Mouse (Mus musculus): ENCODE measurements around the gene Dph7. TPM values are rescaled to one million over a fixed set of nuclear protein-coding genes. Genes with fewer than 3 reads are reported as not detected.

Gene Dph7
- total RNA-seq, 2 experiments from 2014 or later = 6.1 to 16.3 TPM

DNA sequence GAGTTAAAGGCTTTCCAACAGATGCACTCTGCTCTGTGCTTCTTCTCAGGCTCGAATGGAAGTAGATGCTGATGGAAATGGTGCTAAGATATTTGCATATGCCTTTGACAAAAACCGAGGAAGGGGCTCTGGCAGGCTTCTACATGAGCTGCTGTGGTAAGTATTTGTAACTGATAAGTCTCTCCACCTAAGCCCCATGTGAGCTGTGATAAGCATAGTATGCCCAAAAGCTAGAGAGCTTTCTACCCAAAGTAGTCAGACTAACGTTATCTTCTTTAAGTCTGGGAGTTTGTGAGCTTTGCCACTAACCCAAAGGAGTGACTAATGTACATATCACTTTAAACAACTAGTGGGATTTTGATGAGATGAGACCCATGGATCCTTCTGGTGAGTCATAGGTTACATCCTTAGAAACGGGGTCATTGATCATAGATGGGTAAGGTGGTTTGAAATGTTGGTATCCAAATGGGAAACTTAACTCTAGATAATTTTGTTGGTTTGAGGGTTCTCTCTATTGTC lies 9.6 kb upstream of the Dph7 start:
- ATAC-seq (replicated peaks; ENCODE audit: low FRiP score, poor library complexity, severe bottlenecking) = no peak

DNA sequence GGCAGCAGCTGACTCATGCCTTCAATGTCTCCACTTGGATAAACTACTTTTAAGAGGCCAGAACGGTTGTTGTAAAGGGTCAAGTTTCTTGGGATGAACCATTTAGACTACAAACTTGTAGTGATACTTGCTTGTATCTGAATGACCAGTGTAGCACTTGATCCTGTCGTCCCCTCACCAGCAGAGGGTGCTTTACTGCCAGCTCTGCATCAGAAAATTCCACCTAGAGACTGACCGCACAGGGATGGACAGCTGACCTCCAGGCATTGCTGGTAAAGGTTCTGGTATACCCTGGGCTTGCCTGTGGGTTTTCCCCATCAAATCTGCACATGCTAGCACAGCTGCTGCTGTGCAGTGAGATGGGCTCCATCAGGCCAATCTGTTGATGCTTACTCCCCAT lies 1.3 kb upstream of the Dph7 start:
- no peak for ATAC-seq (replicated peaks; ENCODE audit: low FRiP score, poor library complexity, severe bottlenecking)

DNA sequence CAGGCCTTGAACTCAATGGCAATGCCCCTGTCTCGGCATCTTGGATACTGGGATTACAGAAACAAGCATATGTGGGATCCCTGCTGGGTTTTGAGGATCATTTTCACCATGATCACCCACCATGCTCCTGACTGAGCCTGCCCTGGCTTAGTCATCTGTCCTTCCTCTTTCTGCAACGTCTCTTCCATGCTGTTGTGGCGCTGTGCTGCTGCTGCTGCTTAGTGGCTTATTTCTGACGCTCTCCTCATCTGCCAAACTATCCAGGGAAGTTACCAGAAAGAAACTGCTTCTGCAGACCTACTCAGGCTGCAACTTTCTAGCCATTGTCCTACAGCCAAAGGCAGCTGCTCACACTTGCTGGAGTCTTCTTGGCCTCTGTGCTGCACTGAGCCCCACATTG lies 8.2 kb downstream of the Dph7 start:
- ATAC-seq (replicated peaks; ENCODE audit: low FRiP score, poor library complexity, severe bottlenecking) = no peak

DNA sequence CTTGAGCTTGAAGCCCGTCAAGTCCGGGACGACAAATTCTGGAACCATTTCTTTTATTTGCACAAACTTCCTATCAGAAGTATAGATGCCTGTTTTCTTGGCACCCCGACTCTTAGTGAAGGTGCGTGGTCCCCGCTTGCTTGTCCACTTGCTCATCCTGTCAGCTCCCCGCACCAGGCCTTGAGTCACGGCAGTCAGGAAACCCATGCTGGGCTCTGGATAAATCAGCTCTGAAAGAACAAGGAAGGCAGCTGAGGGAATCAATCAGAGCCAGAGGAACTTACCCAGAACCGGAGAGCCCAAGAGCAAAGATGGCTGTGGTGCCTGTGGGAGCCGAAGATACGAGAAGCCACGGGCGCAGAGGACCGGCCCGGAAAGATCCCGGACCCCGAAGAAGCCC lies 12.3 kb downstream of the Dph7 start:
- peak; percentile 47 for ATAC-seq (replicated peaks; ENCODE audit: low FRiP score, poor library complexity, severe bottlenecking)

DNA sequence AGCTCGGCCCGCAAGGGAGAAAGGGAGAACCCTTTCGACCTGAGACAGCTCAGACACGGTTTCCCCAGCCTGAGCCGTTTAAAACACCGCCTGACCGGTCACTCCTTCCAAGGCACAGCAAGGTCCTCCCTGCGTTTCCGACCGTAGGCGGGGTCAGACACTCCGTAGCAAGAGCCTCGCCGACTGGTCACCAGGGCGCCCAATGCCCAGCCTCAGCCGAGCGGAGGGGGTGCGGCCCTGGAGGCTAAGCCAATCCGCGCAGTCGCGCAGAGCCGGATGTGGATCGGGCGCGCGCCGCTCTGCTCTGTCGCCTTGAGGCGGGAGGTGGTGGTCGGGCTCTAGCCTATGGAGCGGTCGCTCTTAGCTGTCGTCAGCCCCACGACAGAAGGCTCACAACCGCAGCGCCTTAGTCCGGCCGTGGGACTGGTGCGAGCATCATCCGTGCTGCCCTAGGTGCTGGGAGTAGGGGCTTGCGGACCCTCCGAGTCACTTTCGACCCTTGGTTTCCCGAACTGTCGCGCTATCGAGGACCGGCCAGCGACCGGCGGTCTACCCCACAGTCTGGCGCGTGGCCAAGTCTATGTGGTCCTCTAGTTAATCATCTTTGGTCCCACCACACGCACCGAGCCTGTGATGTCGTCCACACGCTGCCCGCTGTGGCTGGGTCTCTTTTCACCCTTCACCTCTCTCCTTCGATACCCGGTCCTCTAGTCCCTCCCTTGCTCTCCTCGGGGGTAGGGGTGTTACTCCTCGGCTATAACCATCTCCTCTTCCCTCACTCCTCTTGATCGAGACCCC lies 12.9 kb downstream of the Dph7 start, which contains the start of gene Mrpl41:
Gene Mrpl41, minus strand, starts transcription at position 193 of the 798 bp plus-strand sequence.
- ATAC-seq (replicated peaks; ENCODE audit: low FRiP score, poor library complexity, severe bottlenecking) = peak; percentile 89

DNA sequence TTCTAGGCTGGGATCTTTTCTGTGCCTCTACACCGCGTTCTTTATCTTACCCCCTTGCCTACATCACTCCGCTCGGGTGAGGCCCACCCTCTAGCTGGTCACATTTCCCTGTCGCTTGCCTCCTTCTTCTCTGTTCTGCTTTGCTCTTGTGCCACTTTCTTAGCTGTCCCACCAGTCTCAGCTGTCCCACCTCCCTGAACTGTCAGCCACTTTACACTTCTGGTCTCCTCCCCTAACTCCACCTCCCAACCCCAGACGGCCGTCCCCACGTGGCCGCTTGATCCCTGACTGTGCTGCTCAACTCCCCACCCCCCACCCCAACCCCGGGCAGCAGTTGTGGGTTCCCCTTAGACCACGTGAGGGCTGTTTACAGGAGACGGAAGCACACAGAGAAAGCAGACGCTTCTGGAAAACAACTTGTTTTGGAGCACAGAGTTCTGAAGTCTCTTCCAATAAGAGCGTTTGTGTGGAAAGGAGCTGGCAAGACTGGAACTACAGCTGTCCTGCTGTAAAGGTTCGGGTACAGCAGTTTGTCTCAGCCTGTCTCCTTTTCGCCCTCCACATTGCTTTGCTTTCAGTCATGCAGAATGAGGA lies 13.6 kb downstream of the Dph7 start, which contains the start of gene Pnpla7:
Gene Pnpla7, plus strand, starts transcription at position 330 of the 594 bp plus-strand sequence.
- ATAC-seq (replicated peaks; ENCODE audit: low FRiP score, poor library complexity, severe bottlenecking) = peak; percentile 59

DNA sequence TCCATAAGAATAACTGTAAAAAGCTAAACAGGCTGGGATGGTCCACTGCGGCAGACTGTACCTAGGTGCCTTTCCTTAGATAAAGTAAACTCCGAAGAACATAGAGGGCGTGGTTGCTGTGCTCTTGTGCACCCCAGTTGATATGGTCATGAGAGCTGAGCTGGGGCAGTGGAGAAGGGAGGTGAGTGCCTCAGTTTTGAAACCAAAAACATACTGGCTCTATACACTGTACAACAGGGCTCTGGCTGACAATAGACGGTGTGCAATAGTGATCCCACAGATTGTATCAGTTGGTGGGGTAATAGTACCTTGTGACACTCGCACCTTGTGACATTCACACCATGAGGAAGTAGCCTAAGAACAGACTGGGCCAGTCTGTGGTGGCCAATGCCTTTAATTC lies 14.8 kb downstream of the Dph7 start:
- peak; percentile 73 for ATAC-seq (replicated peaks; ENCODE audit: low FRiP score, poor library complexity, severe bottlenecking)

DNA sequence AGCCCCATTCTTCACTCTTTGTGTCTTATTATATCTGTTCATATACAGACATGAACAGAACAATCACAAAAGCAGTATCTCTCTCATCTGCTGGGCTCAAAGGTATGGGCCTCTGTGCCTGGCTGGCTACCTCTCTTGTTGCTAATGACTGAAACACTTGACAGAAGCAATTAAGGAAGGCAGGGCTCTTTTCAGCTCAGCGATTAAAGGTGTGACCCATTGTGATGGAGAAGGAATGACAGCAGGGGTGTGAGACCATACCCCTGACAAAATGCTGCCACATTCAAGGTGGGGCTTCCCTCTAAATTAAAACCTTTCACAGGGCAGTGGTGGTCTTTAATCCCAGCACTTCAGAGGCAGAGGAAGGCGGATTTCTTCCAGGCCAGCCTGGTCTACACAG lies 25.6 kb downstream of the Dph7 start:
- no peak for ATAC-seq (replicated peaks; ENCODE audit: low FRiP score, poor library complexity, severe bottlenecking)

DNA sequence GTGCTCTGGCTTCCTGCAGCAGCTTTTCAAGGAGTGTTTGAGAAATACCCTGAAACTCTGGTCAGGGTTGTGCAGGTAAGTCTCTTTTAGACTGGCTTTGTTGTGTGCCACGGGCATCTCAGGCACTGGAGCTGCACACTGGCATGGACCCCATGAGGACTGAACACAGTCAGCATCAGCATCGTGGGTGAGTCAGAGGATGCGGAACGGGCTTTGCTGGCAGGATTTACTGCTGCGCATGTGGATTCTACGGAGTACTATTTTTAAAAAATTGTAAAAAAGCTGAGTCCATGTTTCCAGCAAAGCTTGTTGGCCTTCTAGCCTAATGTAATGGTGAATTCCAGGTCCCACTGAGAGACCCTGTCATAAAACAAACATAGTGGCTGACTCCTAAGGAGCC lies 33.1 kb downstream of the Dph7 start:
- no peak for ATAC-seq (replicated peaks; ENCODE audit: low FRiP score, poor library complexity, severe bottlenecking)

DNA sequence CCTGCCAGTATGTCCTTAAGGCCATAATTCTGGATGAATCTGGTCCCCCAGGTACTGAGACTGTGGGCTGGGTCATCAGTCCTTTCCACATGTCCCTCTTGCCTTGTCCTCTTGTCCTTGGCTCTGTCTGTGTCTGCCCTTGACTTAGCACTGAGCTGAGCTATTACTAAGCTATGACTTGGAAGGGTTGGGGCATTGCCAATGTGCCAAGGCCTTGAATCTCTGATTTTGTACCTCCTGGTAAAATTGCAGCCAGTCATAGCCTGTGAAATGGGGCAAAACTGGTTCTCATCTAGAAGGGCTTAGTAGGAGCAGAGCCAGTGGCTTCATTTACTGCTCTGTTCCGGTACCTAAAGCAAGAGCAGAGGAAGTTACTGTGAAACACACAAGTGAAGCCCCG lies 34.3 kb downstream of the Dph7 start:
- ATAC-seq (replicated peaks; ENCODE audit: low FRiP score, poor library complexity, severe bottlenecking) = no peak

DNA sequence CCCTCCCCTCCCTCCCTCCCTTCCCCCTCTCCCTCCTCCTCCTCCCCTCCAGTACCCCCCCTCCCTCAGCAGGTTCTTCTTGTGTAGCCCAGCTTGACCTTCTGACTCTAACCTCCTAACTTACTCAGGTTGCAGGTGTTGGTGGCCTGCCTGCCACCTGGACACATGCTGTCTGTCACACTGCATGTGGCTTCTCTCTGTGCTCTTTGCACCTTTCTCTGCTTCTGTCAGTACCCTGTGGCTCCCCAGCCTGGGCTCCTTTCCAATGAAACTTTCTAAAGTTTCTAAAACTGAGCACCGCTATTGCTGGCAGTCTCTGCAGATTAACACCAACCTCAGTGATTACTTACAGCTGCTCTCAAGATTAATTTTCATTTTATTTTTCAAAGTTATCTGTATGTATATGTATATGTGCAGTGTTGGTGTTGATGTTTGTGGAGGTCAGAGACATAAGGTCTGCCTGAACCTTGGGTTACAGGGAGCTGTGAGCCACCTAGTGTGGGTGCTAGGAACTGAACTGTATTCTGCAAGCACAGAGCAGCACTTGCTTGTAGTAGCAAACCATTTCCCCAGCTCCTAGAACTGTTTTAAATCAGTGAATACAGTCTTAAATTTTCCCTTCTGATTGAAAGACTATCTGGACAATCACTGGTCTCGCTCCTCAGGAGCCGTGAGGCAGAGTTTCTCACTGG lies 38.5 kb downstream of the Dph7 start:
- peak; percentile 77 for ATAC-seq (replicated peaks; ENCODE audit: low FRiP score, poor library complexity, severe bottlenecking)

DNA sequence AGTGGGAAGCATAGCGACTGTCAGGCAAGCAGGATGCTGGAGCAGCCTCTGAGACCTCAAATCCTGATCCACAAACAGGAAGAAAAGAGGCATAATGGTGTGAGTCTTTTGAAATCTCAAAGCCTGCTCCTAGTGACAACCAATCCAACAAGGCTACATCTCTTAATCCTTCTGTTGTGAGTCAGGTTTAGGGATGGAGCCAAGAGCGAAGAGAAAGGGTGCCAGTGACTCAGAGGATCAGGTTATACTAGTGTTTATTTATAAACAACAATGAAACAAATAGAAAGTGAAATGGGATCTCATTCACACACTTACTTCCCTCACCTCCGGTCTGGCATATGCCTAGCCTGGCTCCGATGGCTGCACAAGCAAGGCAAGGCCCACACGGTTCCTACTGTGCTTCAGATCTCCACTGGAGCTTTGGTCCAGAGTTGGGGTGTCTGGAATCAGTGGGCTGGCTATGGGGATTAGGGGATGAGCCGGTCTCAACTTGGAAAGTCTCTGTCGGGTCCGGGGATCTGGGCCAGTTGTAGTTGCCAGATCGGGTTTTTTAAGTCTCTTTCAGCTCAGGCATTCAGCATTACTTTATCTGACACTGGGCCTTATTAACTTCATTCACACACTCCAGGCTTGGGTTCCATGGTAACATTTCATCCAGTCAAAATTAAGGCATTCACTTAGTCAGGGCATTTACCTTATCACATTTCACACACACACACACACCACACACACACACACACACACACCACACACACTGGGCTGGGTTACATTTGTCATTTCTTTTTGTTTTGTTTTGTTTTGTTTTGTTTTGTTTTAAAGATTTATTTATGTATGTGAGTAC lies 42.0 kb downstream of the Dph7 start:
- ATAC-seq (replicated peaks; ENCODE audit: low FRiP score, poor library complexity, severe bottlenecking) = no peak

DNA sequence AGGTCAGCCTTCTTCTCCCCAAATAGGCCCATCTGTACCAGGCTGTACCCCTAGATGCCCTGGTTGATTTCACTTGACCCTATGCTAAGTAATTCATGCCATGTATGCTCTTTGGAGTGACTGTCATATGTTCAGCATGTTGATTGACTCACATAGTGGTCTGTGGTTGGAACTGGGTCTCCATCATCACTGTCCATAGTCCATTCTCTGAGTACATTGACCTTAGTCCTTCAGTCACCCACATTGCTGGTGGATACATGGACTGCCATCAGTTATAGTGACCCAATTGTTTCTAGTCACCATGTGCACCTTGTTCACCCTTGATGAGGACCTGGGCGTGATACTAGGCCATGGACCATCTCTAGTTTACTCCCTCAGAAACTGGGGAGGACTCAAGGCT lies 44.6 kb downstream of the Dph7 start:
- no peak for ATAC-seq (replicated peaks; ENCODE audit: low FRiP score, poor library complexity, severe bottlenecking)

DNA sequence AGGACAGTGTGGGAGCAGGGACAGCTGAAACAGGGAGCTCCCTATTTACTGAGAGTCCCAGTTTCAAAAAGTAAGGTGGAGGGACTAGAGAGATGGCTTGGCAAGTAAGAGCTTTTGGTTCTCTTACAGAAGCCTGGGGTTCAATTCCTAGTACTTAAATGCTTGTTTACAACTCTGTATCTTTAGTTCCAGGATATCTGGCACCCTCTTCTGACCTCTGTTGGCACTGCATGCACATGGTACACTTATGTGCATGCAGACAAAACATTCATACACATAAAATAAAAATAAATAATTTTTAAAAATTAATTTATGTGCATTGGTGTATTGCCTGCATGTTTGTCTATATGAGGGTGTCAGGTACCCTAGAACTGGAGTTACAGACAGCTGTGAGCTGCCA lies 46.0 kb downstream of the Dph7 start:
- 0 out of 2 replicates have a peak, but pooled peaks have one; percentile 61 for ATAC-seq (replicated peaks; ENCODE audit: low FRiP score, poor library complexity, severe bottlenecking)

Other genes with a start within 250 kb of the Dph7 start
- gene Cacna1b, start 199.2 kb upstream of the Dph7 start, total RNA-seq (2015; ENCODE audit: low replicate concordance) = under 0.01 TPM in 1 of 2 replicates, not detected in the other
- 0.26 TPM in 1 of 2 replicates, not detected in the other for gene Cacna1b, start 199.2 kb upstream of the Dph7 start, total RNA-seq (2017; ENCODE audit: low replicate concordance)
- 13.8 and 36.0 TPM in 2 replicates for gene Ehmt1, start 42.8 kb upstream of the Dph7 start, total RNA-seq (2015; ENCODE audit: low replicate concordance)
- 60.5 and 74.0 TPM in 2 replicates for gene Ehmt1, start 42.8 kb upstream of the Dph7 start, total RNA-seq (2017; ENCODE audit: low replicate concordance)
- 6.3 and 9.0 TPM in 2 replicates for gene Arrdc1, start 27.1 kb upstream of the Dph7 start, total RNA-seq (2015; ENCODE audit: low replicate concordance)
- gene Arrdc1, start 27.1 kb upstream of the Dph7 start, total RNA-seq (2017; ENCODE audit: low replicate concordance) = 7.7 and 8.4 TPM in 2 replicates
- gene Zmynd19, start 12.6 kb upstream of the Dph7 start, total RNA-seq (2015; ENCODE audit: low replicate concordance) = 3.2 and 4.6 TPM in 2 replicates
- 6.6 and 13.7 TPM in 2 replicates for gene Zmynd19, start 12.6 kb upstream of the Dph7 start, total RNA-seq (2017; ENCODE audit: low replicate concordance)
- gene Mrpl41, start 12.7 kb downstream of the Dph7 start, total RNA-seq (2015; ENCODE audit: low replicate concordance) = 31.9 and 38.6 TPM in 2 replicates
- gene Mrpl41, start 12.7 kb downstream of the Dph7 start, total RNA-seq (2017; ENCODE audit: low replicate concordance) = 37.8 and 40.9 TPM in 2 replicates
- 37.3 and 37.8 TPM in 2 replicates for gene Pnpla7, start 13.6 kb downstream of the Dph7 start, total RNA-seq (2015; ENCODE audit: low replicate concordance)
- 30.0 and 37.0 TPM in 2 replicates for gene Pnpla7, start 13.6 kb downstream of the Dph7 start, total RNA-seq (2017; ENCODE audit: low replicate concordance)
- gene Nsmf, start 92.0 kb downstream of the Dph7 start, total RNA-seq (2015; ENCODE audit: low replicate concordance) = 1.8 and 2.5 TPM in 2 replicates
- 2.1 and 3.9 TPM in 2 replicates for gene Nsmf, start 92.0 kb downstream of the Dph7 start, total RNA-seq (2017; ENCODE audit: low replicate concordance)
- not detected in 2 replicates for gene Entpd8, start 117.9 kb downstream of the Dph7 start, total RNA-seq (2015; ENCODE audit: low replicate concordance)
- not detected in 2 replicates for gene Entpd8, start 117.9 kb downstream of the Dph7 start, total RNA-seq (2017; ENCODE audit: low replicate concordance)
- not detected in 2 replicates for gene Noxa1, start 132.7 kb downstream of the Dph7 start, total RNA-seq (2015; ENCODE audit: low replicate concordance)
- gene Noxa1, start 132.7 kb downstream of the Dph7 start, total RNA-seq (2017; ENCODE audit: low replicate concordance) = not detected in 2 replicates
- gene Nrarp, start 218.4 kb downstream of the Dph7 start, total RNA-seq (2015; ENCODE audit: low replicate concordance) = 0.42 TPM in 1 of 2 replicates, not detected in the other
- 0.64 and 3.0 TPM in 2 replicates for gene Nrarp, start 218.4 kb downstream of the Dph7 start, total RNA-seq (2017; ENCODE audit: low replicate concordance)
- gene Tor4a, start 234.5 kb downstream of the Dph7 start, total RNA-seq (2015; ENCODE audit: low replicate concordance) = 2.9 and 5.4 TPM in 2 replicates
- 0.30 and 2.2 TPM in 2 replicates for gene Tor4a, start 234.5 kb downstream of the Dph7 start, total RNA-seq (2017; ENCODE audit: low replicate concordance)
- gene Nelfb, start 249.1 kb downstream of the Dph7 start, total RNA-seq (2015; ENCODE audit: low replicate concordance) = 13.0 and 34.4 TPM in 2 replicates
- gene Nelfb, start 249.1 kb downstream of the Dph7 start, total RNA-seq (2017; ENCODE audit: low replicate concordance) = 15.2 and 29.9 TPM in 2 replicates

All from erythroid progenitor cell, adult 5-6 weeks (primary cell).